Mouse (Mus musculus) forebrain, embryonic 14.5 days (tissue): ENCODE measurements around the gene Mlxipl. TPM values are rescaled to one million over a fixed set of nuclear protein-coding genes. Genes with fewer than 3 reads are reported as not detected.

Source experiments
- ATAC-seq: fragments of 200-750 bp; cut with Nextera tagmentation; 2 replicates; pipeline ENCODE4 v1.8.0; 2017; ENCODE audit warnings: mild to moderate bottlenecking, moderate library complexity
- DNase-seq: peaks from one replicate; pipeline ENCODE4 v3.0.0-alpha.2; 2015; ENCODE audit warnings: low spot score
- H3K27ac ChIP-seq: fragments of 300-500 bp; sonication (generic); 2 replicates; pipeline ENCODE4 v1.5.1; 2014; ENCODE audit warnings: low read depth, mild to moderate bottlenecking, control low read depth, low read length, moderate library complexity
- H3K27me3 ChIP-seq: fragments of 300-500 bp; sonication (generic); replicated peaks from 2 replicates; pipeline ENCODE4 v1.6.1; 2014; ENCODE audit warnings: low read length, control low read depth, mixed read lengths; ENCODE audit not compliant: control insufficient read depth, insufficient read depth
- H3K36me3 ChIP-seq: fragments of 300-500 bp; sonication (generic); 2 replicates; pipeline ENCODE4 v1.6.1; 2014; ENCODE audit warnings: low read length, control low read depth; ENCODE audit not compliant: control insufficient read depth, insufficient read depth
- H3K4me1 ChIP-seq: fragments of 300-500 bp; sonication (generic); 2 replicates; pipeline ENCODE4 v1.6.1; 2014; ENCODE audit warnings: antibody characterized with exemption, low read length, control low read depth; ENCODE audit not compliant: control insufficient read depth, insufficient read depth
- H3K4me2 ChIP-seq: fragments of 300-500 bp; sonication (generic); 2 replicates; pipeline ENCODE4 v1.6.1; 2014; ENCODE audit warnings: mild to moderate bottlenecking, control low read depth, low read length
- H3K4me3 ChIP-seq: fragments of 300-500 bp; sonication (generic); 2 replicates; pipeline ENCODE4 v1.5.1; 2014; ENCODE audit warnings: low read depth, low read length, control low read depth
- H3K9ac ChIP-seq: fragments of 300-500 bp; sonication (generic); 2 replicates; pipeline ENCODE4 v1.6.1; 2014; ENCODE audit warnings: mild to moderate bottlenecking, low read length, control low read depth, moderate library complexity
- H3K9me3 ChIP-seq: fragments of 300-500 bp; sonication (generic); replicated peaks from 2 replicates; pipeline ENCODE4 v1.6.1; 2016; ENCODE audit warnings: low read length, control low read depth, mixed read lengths; ENCODE audit not compliant: control insufficient read depth
- WGBS: fragments of 180-500 bp; shearing (Covaris S2); extraction: QIAGEN DNeasy Blood & Tissue Kit; methylation state at CpG from one replicate; pipeline ENCODE4 v1.1.7; 2014; 5-methylcytosine and 5-hydroxymethylcytosine counted together
- polyA plus RNA-seq: library from polyadenylated mRNA; unstranded; fragments of >200 nt; fragmentation: Nextera tagmentation; extraction: Ambion mirVana; gene quantifications from 2 replicates; pipeline ENCODE4 v1.2.1, GENCODE M21; 2014

Gene Mlxipl
- polyA plus RNA-seq, 1 experiment from 2014 or later, result 0.36 TPM

DNA sequence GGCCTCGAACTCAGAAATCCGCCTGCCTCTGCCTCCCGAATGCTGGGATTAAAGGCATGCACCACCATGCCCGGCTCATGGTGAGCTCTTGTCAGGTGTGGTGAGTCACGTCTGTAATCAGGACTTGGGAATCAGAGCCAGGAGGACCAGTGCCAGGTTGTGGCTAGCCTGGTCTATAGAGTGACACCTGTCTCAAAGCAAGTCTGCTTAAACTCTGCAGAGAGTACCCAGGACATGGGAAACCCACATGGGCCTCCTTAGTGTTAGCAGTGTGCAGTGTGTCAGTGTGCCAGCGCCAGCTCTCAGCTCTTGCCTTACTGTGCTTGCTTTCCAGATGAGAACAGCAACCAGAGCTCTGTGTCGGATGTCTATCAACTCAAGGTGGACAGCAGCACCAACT lies 89.9 kb downstream of the Mlxipl start:
- no peaks in the 10 kb centered on the region for H3K4me1 ChIP-seq
- 99% methylated on average over 6 of the region's 7 CpGs for WGBS
- no peaks in the 10 kb centered on the region for H3K27me3 ChIP-seq
- H3K9ac ChIP-seq, result no peak overlapping the region
- no peak for DNase-seq
- H3K4me2 ChIP-seq, result no peak overlapping the region
- peaks cover 82% of the 10 kb centered on the region for H3K36me3 ChIP-seq
- H3K4me3 ChIP-seq, result no peak overlapping the region
- no peaks in the 10 kb centered on the region for H3K9me3 ChIP-seq
- no peak for ATAC-seq
- H3K27ac ChIP-seq, result no peak overlapping the region

DNA sequence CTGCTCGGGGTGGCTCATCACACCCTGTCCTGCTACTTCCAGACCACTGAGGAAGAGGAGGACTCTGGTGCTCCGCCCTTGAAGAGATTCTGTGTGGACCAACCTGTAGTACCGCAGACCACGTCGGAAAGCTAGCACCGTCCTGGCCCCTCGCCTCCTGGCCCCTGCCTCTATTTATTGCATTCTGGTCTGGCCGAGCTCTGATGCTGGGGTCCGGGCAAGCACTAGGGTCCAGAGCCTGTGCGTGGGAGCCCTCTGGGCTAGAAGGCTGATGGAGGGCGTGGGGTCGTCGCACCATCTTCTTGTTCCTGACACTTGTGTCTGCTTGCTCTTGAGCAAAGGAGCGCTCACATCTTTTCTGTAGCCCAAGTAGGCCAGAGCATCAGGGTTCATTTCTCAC lies 91.1 kb downstream of the Mlxipl start:
- H3K27me3 ChIP-seq, result no peaks in the 10 kb centered on the region
- H3K4me1 ChIP-seq, result no peaks in the 10 kb centered on the region
- WGBS, result 93% methylated on average over 14 of the region's 14 CpGs
- ATAC-seq, result no peak
- no peak overlapping the region for H3K4me2 ChIP-seq
- H3K27ac ChIP-seq, result no peak overlapping the region
- no peak for DNase-seq
- H3K9ac ChIP-seq, result no peak overlapping the region
- H3K36me3 ChIP-seq, result peaks cover 70% of the 10 kb centered on the region
- no peak overlapping the region for H3K4me3 ChIP-seq
- H3K9me3 ChIP-seq, result no peaks in the 10 kb centered on the region

DNA sequence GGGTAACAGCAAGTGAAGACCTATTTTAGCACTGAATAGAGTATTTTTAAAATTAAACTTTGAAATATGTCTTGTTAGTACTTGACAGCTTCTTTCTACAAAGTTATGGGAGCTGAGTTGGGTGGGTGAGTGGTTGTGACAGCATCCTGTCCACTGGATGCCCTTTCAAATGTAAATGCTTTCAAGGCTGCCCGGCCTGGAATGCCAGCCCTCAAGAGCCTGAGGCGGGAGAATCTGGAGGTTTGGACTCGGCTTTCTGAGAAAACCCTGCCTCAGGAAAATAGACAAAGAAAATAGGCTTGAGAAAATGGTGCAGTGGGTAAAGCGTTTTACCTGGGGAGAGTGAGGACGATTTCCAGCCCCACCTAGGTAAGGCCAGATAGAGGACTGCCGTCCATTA lies 92.1 kb downstream of the Mlxipl start:
- 68% methylated on average over 6 of the region's 6 CpGs for WGBS
- H3K27ac ChIP-seq, result no peak overlapping the region
- peaks cover 63% of the 10 kb centered on the region for H3K36me3 ChIP-seq
- ATAC-seq, result no peak
- H3K27me3 ChIP-seq, result no peaks in the 10 kb centered on the region
- no peak overlapping the region for H3K9ac ChIP-seq
- DNase-seq, result no peak
- no peak overlapping the region for H3K4me2 ChIP-seq
- H3K9me3 ChIP-seq, result no peaks in the 10 kb centered on the region
- H3K4me3 ChIP-seq, result no peak overlapping the region
- H3K4me1 ChIP-seq, result peaks cover 2% of the 10 kb centered on the region; the same call in 1 of the 2 replicates

DNA sequence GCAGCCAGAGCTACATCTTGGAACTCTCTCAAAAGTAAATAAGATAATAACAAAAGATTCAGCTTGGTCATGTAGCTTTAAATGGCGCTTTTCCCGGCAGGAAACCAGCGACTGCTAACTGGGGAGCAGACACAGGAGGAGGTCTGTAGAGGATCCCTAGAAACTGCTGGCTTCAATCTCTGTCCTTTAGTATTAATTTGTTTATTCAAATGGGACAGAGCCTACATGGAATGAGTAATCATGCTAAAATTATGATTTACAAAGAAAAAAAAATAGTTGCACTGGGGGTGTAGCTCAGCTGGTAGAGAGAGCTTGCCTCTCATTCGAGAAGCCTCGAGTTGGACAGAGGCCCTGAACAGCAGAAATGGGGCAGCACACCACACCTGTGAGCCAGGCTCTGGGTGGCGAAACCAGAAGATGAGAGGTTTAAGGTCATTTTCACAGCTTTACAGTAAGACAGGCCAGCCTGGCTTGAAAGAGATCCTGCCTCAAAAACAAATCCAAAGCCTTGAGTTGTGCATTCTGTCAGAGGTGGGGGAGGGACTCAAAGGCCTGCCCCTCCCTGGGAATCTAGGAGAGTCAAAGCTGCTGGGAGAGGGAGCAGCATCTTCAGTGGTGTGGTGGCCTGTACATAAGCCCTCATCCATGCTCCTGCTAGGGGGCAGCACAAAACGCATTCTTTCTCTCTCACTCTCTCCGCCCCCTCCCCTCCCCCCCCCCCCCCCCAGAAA lies 93.6 kb downstream of the Mlxipl start:
- H3K36me3 ChIP-seq, result peaks cover 48% of the 10 kb centered on the region
- DNase-seq (no peak), ATAC-seq (no peak)
- H3K4me3 ChIP-seq, result no peak overlapping the region
- H3K27me3 ChIP-seq, result no peaks in the 10 kb centered on the region
- no peak overlapping the region for H3K27ac ChIP-seq
- WGBS, result 64% methylated on average over 8 of the region's 8 CpGs
- no peak overlapping the region for H3K9ac ChIP-seq
- H3K4me2 ChIP-seq, result no peak overlapping the region
- H3K4me1 ChIP-seq, result peaks cover 2% of the 10 kb centered on the region; the same call in 1 of the 2 replicates
- no peaks in the 10 kb centered on the region for H3K9me3 ChIP-seq

DNA sequence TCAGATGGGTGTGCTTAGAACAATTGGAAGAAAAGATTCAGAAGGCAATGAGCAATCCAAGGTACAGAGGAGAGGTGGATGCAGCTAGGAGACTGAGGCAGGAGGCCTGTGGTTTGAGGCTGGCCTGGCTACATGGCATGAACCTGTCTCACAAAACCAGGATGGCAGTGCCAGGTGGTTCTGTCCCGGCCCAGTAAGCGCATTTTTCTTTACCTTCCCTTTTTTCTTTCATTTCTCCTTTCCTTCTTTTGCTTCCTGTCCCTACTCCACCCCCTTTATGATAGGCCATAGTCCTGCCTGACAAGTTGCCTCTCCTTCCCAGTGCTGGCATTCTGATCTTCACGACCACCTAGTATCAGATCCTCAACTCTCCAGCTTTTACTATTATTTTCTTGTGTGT lies 95.3 kb downstream of the Mlxipl start:
- H3K9ac ChIP-seq, result no peak overlapping the region
- DNase-seq, result no peak
- H3K4me3 ChIP-seq, result no peak overlapping the region
- peaks cover 17% of the 10 kb centered on the region for H3K4me1 ChIP-seq
- no peaks in the 10 kb centered on the region for H3K9me3 ChIP-seq
- no peak for ATAC-seq
- peaks cover 36% of the 10 kb centered on the region for H3K36me3 ChIP-seq
- H3K4me2 ChIP-seq, result no peak overlapping the region
- no peak overlapping the region for H3K27ac ChIP-seq
- no peaks in the 10 kb centered on the region for H3K27me3 ChIP-seq
- 96% methylated on average over 3 of the region's 3 CpGs for WGBS

DNA sequence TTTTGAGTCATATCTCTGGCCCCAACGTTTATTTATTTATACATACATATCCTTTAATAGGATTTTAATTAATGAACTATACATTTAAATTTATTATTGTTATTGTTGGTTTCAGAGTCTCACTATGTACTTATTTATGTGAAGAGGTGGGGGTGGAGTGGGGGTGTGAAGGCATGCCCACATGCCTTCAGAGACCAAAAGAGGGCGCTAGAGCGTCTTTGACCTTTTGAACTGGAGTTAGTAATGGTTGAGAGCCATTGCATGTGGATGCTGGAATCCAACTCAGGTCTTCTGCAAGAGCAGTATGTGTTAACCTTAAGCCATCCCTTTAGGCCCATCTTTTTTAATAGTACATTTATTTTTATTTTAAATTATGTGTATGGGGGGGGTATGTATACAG lies 95.9 kb downstream of the Mlxipl start:
- Histone ChIP-seq H3K36me3 (peaks cover 31% of the 10 kb centered on the region), H3K4me1 (peaks cover 18% of the 10 kb centered on the region), H3K27ac (no peak overlapping the region), H3K4me3 (no peak overlapping the region), H3K27me3 (no peaks in the 10 kb centered on the region), H3K9me3 (no peaks in the 10 kb centered on the region), H3K4me2 (no peak overlapping the region), H3K9ac (no peak overlapping the region)
- WGBS, result 32% methylated on average over 3 of the region's 3 CpGs
- no peak for DNase-seq
- ATAC-seq, result no peak

DNA sequence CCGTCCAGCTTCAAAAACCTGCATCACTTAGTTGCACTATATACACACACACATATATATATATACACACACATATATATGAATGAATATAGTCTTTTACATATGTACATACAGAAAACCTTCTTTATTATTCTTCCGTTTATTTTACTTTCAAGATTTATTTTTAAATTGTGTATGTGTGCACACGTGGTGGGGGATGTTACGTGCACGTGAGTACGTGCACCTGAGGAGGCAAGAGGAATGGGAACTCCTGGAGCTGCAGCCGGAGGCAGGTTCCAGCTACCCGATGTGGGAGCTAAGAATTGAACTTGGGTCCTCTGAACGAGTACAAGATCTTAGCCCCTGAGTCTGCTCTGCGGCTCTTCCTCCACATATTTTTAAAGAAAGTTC lies 96.5 kb downstream of the Mlxipl start:
- H3K27ac ChIP-seq, result peak overlapping the region; percentile 95
- DNase-seq (no peak), ATAC-seq (peak; percentile 13)
- H3K9me3 ChIP-seq, result no peaks in the 10 kb centered on the region
- no peaks in the 10 kb centered on the region for H3K27me3 ChIP-seq
- peaks cover 18% of the 10 kb centered on the region for H3K4me1 ChIP-seq
- H3K9ac ChIP-seq, result peak overlapping the region; percentile 54
- peak overlapping the region; percentile 98 for H3K4me3 ChIP-seq
- H3K36me3 ChIP-seq, result peaks cover 24% of the 10 kb centered on the region
- H3K4me2 ChIP-seq, result peak overlapping the region; percentile 51
- 21% methylated on average over 10 of the region's 10 CpGs for WGBS

DNA sequence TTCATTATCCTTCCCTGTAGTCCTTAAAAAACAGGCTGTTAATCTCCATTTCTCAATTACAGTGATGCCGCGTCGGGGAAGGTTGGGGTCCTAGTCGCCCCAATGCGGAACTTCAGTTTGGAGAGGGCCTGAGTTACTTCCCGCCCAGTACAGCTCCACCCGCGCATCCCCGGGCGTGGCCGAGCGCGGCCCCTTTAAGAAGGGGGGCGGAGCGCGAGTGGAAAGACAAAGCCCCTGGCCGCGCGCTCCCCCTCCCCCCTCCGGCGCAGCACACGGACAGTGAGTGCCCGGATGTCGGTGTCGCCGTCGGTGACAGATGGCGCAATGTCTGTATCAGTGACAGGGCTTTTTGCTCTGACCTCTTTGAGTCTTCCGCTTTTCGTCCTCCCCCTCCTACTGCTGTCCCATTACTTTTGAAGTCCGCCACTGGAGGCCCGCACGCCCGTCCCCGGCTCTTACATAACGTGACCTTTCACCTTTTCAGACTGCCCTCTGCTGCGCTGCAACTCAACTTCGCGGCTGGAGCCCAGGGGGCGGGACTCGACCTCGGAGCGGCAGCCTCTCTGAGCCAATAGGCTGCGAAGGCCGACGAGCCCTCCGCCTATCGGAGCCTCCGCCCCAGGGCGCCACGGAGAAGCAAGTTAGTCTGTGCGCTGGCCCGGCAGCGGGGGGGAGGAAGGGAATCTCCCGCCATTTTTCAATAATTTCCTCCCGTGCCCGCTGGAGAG lies 97.1 kb downstream of the Mlxipl start, which contains the start of gene Baz1b:
TSS of gene Baz1b (plus strand) at position 644 of the 728 bp plus-strand sequence.
- peak within 1 kb of the TSS; percentile 97 for H3K9ac ChIP-seq
- peaks cover 19% of the 10 kb centered on the region for H3K36me3 ChIP-seq
- H3K4me3 ChIP-seq, result peak within 1 kb of the TSS; percentile 98
- peak; percentile 99 for DNase-seq
- no peaks in the 10 kb centered on the region for H3K9me3 ChIP-seq
- peaks cover 18% of the 10 kb centered on the region for H3K4me1 ChIP-seq
- WGBS, result under 1% methylated on average over 57 of the region's 57 CpGs
- peak within 1 kb of the TSS; percentile 71 for H3K4me2 ChIP-seq
- peak; percentile 97 for ATAC-seq
- peak within 1 kb of the TSS; percentile 95 for H3K27ac ChIP-seq
- H3K27me3 ChIP-seq, result no peaks in the 10 kb centered on the region
